In the genomic region with DNA sequence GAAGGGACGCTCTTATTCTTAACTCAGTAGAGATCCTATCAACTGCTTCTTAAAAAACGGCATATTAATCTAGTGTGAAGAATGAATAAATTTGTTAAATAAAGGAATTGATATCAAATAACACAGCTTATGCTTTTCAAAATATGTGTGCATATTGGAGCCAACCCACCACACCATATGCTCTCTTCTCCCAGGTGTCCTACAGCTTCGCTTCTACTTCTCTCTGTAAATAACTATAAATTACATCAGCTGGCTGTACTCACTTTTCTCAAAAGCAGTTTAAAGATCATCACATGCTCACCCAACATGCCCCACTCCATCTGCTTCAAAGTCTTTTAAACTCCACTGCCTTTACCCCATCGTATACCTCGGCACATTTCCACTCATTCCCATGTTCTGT, we compare ENCODE assay signal across 16 mouse cellular contexts.
"Had no signal": no experiment of that assay in that cellular context is flagged by ENCODE, and none has a peak within 500 bp of the region (broad histone marks: within the 10 kb centered on the region; RNA-seq: fewer than 3 reads in every experiment).

No protein-coding gene starts in this region.

- DNase-seq: kidney, adult 2 months; kidney, postnatal 14 days; lung, embryonic 14.5 days; lung, postnatal 10 days; thymus, adult 18-20 months; thymus, postnatal 14 days had no signal

- H3K9ac ChIP-seq: kidney, embryonic 15.5 days; limb, embryonic 15.5 days; liver, embryonic 12.5 days; lung, embryonic 14.5 days; midbrain, embryonic 15.5 days; neural tube, embryonic 12.5 days had no signal

- H3K36me3 ChIP-seq: kidney, embryonic 15.5 days; limb, embryonic 15.5 days; liver, embryonic 12.5 days; midbrain, embryonic 15.5 days; neural tube, embryonic 12.5 days had no signal

- ATAC-seq: intestine, embryonic 16.5 days; liver, embryonic 12.5 days; midbrain, embryonic 15.5 days had no signal

- H3K27ac ChIP-seq: kidney, embryonic 15.5 days; limb, embryonic 15.5 days; liver, embryonic 12.5 days; macrophage; midbrain, embryonic 15.5 days; neural tube, embryonic 12.5 days; stomach, postnatal 0 days had no signal

- H3K4me2 ChIP-seq: kidney, embryonic 15.5 days; limb, embryonic 15.5 days; liver, embryonic 12.5 days; lung, embryonic 14.5 days; midbrain, embryonic 11.5 days; midbrain, embryonic 15.5 days; neural tube, embryonic 12.5 days had no signal

- H3K27me3 ChIP-seq: kidney, embryonic 15.5 days; limb, embryonic 15.5 days; liver, embryonic 12.5 days; megakaryocyte, embryonic 14.5 days; midbrain, embryonic 15.5 days; neural tube, embryonic 12.5 days had no signal

- H3K4me3 ChIP-seq: kidney, embryonic 15.5 days; limb, embryonic 15.5 days; liver, embryonic 12.5 days; megakaryocyte, embryonic 14.5 days; midbrain, embryonic 15.5 days; neural tube, embryonic 12.5 days had no signal

- H3K4me1 ChIP-seq: kidney, embryonic 15.5 days; limb, embryonic 15.5 days; liver, embryonic 12.5 days; megakaryocyte, embryonic 14.5 days; midbrain, embryonic 15.5 days; neural tube, embryonic 12.5 days had no signal

- H3K9me3 ChIP-seq: kidney, embryonic 15.5 days; limb, embryonic 15.5 days; liver, embryonic 12.5 days; megakaryocyte, embryonic 14.5 days; midbrain, embryonic 15.5 days; neural tube, embryonic 12.5 days had no signal
